Mouse (Mus musculus) cerebellum, postnatal 4 days (tissue): ENCODE measurements around the gene Ccndbp1.
A peak's percentile ranks its signal among the peaks of the same experiment; 100 is the strongest.
"Not testable (repeated sequence)": the region's sequence is repeated elsewhere in the genome, so short reads cannot be mapped to it uniquely, and the experiment has no call there.

Experiments
- DNase-seq, 2 experiments: peaks; one replicate each; pipeline ENCODE4 v3.0.0; 2022; ENCODE audit warnings: low spot score in 2 of 2, mixed read lengths in 1 of 2

Gene Ccndbp1

DNA sequence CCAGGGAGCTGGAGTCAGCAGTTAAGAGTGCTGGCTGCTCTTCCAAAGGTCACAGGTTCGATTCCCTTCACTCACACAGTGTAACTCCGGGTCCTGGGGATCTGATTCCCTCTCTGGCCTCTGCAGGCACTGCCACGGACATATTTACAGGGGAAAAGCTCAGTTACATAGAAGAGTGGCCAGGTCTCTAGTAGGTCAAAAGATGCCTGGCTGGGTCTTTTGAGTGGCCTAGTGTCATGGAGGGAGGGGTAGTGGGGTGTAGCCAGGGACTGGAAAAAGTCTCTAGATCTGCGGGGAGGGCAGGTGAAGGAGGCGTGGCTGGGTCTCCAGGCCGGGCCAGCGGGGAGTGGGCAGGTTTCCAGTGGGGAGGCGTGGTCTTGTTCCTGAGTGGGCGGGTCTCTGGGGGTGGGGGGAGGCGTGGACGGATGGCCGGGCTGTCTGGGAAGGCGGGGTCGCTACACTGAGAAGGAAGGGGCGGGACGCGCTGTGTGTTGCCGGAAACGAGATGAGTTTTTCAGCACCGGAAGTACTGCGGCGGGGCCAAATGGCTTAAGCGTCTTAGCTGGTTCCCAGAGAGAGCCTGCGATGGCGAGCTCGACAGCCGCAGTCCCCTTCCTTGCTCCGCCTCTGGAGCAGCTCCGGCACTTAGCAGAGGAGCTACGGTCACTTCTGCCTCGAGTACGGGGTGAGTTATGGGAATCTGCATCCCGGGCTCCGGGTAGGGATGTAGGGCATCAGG lies at the start of gene Ccndbp1:
TSS of gene Ccndbp1 (plus strand) at position 479 of the 739 bp plus-strand sequence.
- peak; percentile 73 to 88 for DNase-seq

DNA sequence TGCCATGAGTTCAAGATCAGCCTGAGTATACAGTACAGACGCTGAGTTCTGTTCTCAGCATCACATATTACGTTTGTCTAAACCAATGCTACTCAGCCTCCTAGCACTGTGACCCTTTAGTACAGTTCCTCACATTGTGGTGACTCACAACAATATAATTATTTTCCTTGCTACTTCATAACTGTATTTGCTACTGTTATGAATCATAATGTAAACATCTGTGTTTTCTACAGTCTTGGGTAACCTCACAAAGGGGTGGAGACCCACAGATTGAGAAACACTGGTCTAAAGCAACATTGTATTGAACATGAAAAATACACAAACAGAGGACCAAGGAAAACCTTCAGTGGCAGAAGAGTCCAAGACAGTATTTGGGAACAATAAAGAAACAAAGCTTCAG lies 48.8 kb upstream of the Ccndbp1 start:
- DNase-seq = no peak

DNA sequence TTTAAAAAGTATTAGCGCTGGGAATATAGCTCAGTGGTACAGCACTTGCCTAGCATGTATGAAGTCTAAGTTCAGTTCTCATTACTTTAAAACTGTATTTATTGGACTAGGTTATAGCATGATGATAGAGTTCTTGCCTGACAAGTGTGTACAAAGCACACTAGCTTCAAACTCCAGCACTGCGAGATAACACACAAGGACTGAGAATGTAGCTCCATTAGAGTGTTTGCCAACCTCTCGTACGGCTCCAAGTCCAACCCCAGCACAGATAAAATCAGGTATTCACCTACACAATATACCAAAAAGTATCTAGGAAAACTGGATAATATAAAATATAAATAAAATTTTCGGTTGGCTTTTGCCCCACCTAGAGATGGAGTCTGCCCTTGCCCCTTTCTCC lies 48.4 kb upstream of the Ccndbp1 start:
- no peak for DNase-seq

GRCm38 (mm10) chr2:120960261-120960660 lies 47.9 kb upstream of the Ccndbp1 start:
- DNase-seq = no peak

- no peak for DNase-seq
These were observed 45.1 kb upstream of the Ccndbp1 start for GRCm38 (mm10) chr2:120963110-120963509.

- no peak for DNase-seq
These were observed 42.7 kb upstream of the Ccndbp1 start for GRCm38 (mm10) chr2:120965486-120965885.

- no peak for DNase-seq
These were observed 38.1 kb upstream of the Ccndbp1 start for GRCm38 (mm10) chr2:120970045-120970539.

- DNase-seq = peak; percentile 70 to 86
These were observed 37.6 kb upstream of the Ccndbp1 start, which contains the start of gene Ubr1 for GRCm38 (mm10) chr2:120970559-120971080. Ubr1 (minus strand) TSS chr2:120970715.

GRCm38 (mm10) chr2:120971766-120972165 lies 36.4 kb upstream of the Ccndbp1 start:
- DNase-seq = no peak

DNA sequence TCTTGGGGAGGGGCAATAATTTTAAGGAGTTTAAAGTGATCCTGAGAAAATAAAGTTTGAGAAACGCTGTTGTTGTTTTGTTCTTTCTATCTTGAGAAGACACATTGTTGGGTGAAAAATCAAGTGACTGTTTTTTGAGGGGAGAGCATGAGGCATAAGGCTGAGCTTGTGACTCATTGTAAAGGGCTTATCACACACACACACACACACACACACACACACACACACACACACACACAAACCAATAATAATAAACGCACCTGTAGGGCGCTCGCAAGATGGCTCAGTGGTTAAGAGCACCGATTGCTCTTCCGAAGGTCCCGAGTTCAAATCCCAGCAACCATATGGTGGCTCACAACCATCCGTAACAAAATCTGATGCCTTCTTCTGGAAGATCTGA lies 35.9 kb upstream of the Ccndbp1 start:
- DNase-seq = not testable (repeated sequence)

DNA sequence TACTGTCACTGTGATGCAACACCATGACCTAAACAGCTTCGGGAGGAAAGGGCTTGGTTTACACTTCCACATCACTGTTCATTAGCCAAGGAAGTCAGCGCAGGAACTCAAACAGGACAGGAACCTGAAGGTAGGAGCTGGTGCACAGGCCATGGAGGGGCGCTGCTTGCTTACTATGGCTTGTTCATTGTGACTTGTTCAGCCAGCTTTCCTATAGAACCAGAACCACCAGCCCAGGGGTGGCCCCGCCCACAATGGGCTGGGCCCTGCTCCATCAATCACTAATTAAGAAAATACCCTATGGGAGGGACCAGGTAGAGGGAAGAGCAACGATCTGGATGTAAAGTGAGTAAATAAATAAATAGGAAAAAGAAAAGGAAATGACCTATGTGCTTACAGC lies 35.2 kb upstream of the Ccndbp1 start:
- DNase-seq = no peak

DNA sequence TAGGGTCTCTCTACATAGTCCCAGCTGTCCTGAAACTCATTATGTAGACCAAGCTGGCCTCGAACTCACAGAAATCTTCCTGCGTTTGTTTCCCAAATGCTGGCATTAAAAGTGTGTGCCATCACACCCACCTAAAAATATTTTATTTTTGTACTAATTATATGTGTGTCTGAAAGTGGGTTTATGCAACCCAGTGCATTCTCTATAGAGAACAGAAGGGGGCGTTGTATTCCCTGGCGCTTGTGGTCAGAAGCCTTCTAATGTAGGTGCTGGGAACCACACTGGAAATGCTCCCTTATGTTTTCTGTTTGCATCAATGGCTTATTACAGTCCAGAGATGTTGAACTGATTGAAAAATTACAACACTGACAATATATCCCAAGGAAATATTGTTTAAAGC lies 31.9 kb upstream of the Ccndbp1 start:
- DNase-seq = no peak

DNA sequence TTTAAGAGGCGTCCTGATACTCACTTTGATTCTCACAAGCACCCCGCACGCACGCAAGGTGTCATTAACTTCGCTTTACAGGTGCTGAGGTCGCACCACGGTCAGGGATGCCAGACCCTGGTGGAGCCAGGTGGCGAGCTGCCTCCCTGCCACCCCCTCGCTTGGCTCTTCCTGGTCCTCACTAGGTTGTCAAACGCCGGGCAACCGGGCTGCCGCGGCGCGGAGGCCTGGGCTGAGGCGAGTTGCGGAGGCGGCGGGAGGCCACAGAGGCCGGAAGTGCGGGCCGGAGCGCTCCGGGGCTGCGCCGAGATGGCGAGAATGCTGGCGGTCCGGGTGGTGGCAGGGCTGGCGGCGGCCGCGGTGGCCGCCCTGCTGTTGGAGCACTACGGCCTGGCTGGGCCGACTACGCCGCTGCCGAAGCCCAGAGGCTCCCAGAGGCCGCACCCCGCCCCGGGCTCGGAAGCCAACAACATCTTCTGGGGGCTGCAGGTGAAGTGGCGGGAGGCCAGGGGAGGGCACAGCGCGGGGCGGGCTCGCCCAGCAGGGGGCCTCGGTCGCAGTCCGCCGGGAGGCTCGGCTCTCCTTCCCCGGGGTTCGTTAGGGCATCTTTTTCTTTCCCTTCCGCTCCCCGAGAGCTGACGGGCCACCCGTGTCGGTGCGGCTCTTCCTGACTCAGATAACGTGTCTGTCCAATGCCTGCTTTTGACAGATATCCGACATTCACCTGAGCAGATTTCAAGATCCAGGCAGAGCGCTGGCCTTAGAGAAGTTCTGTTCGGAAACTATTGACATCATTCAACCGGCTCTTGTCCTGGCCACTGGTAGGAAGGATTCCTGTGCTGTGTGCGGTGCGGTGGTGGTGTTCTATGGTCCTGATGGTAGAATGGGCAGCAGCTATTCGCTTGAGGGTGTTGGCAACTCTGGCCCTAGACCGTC lies 30.9 kb upstream of the Ccndbp1 start, which contains the start of gene Tmem62:
TSS of gene Tmem62 (plus strand) at position 28 of the 936 bp plus-strand sequence.
- peak; percentile 27 to 59 for DNase-seq

DNA sequence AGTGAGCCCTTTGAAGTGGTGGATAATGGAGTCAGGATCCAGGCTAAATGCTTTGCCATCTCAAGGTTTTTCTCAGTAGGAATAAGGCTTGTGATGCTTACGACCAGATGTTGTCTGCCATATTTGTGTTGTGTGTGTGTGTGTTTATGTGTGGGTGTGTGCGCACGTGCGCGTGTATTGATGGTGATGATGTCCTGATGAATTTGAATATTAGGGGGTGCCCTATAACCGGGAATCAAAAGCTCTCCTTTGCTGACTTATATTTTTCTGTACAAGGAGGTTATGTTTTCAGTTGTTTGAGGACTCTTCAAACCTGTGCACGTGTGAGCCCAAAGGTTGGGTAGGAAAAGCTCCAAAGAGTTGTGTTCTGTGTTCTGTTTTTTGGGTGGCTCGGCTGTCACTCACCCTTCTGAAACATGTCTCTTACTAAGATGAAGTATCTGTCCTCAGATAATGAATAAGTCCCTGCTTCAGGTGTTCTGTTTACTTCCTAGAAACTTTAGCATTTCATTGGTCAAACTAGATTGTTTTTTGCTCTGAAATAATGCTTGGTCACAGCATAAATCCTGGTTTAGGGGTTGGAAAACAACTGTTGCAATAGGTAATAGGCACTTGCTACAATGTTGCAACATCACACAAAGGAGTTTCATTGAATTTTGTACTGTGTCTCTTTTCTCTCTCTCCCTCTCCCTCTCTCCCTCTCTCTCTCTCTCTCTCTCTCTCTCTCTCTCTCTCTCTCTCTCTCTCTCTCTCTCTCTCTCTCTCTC lies 30.1 kb upstream of the Ccndbp1 start:
- DNase-seq = no peak

GRCm38 (mm10) chr2:120978693-120979037 lies 29.5 kb upstream of the Ccndbp1 start:
- no peak for DNase-seq

DNA sequence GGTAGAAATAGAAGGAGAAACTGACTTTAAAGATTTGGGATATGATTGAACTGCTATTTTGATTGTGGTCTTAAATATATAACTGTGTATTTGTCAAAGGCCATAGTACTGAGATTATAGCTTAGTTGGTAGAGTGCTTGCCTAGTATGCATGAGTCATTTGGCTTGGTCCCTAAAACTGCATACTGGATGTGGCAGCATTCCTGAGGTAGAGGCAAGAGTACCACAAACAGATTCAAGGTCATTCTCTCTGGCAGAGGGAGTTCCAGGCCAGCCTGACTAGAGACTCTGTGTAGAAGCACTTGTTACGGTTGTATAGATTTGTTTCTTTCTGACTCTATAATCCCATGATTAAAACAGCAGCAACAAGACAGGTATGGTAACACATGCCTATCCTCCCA lies 28.4 kb upstream of the Ccndbp1 start:
- DNase-seq = no peak

- DNase-seq = no peak
These were observed 27.3 kb upstream of the Ccndbp1 start for GRCm38 (mm10) chr2:120980861-120981260.

DNA sequence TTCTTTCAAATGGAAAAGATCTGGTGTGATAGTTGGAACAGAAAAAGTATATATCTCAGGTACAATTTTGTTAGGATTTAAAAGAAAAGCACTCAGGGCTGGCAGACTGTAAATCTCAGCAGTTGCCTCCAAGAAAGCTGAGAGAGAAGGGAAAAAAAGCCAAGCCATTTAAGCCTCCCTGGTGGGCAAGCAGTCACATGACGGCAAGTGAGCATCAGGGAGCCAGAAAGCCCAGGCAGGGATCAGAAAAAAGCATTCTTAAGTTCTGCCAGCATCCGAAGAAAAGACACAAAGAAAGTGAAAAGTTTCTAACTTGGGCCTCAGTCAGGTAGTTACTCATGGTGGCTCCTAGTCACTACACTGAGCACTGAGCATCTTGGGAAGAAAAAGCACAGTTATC lies 24.6 kb upstream of the Ccndbp1 start:
- DNase-seq = no peak

- DNase-seq = no peak
These were observed 23.0 kb upstream of the Ccndbp1 start for GRCm38 (mm10) chr2:120985241-120985640.

GRCm38 (mm10) chr2:120991196-120991595 lies 17.0 kb upstream of the Ccndbp1 start:
- DNase-seq = no peak

- not testable (repeated sequence) for DNase-seq
These were observed 11.6 kb upstream of the Ccndbp1 start for GRCm38 (mm10) chr2:120996607-120997006.
